Mouse (Mus musculus) liver, embryonic 14.5 days (tissue): Measurements from ENCODE around the gene Fam222b. TPM values are rescaled to one million over a fixed set of nuclear protein-coding genes. Genes with fewer than 3 reads are reported as not detected.
A peak's percentile ranks its signal among the peaks of the same experiment; 100 is the strongest.

Experiments used
- ATAC-seq: fragments of 200-750 bp; cut with Nextera tagmentation; 2 replicates; pipeline ENCODE4 v1.8.0; 2017; ENCODE audit warnings: moderate number of reproducible peaks, mild to moderate bottlenecking, moderate library complexity; ENCODE audit not compliant: insufficient read depth
- DNase-seq, 3 experiments: peaks; one replicate each; pipeline ENCODE4 v3.0.0-alpha.2; 2012 to 2013; ENCODE audit warnings: low read depth in 3 of 3, low spot score in 3 of 3
- H3K27ac ChIP-seq: fragments of 300-500 bp; sonication (generic); 2 replicates; pipeline ENCODE4 v1.5.1; 2014; ENCODE audit warnings: moderate library complexity, mild to moderate bottlenecking, control low read depth, inconsistent platforms
- H3K27me3 ChIP-seq: fragments of 300-500 bp; sonication (generic); 2 replicates; pipeline ENCODE4 v1.6.1; 2014; ENCODE audit warnings: mild to moderate bottlenecking, low read length, moderate library complexity; ENCODE audit not compliant: control insufficient read depth, insufficient read depth
- H3K36me3 ChIP-seq: fragments of 300-500 bp; sonication (generic); replicated peaks from 2 replicates; pipeline ENCODE4 v1.6.1; 2014; ENCODE audit warnings: low read depth; ENCODE audit not compliant: control insufficient read depth, insufficient read depth
- H3K4me1 ChIP-seq, 2 experiments: fragments of 200-500 bp in 1 of 2; fragments of 300-500 bp in 1 of 2; sonication (generic) in 1 of 2; replicated peaks; 2 replicates each; pipeline ENCODE4 v1.6.1; 2012 to 2014; ENCODE audit warnings: antibody characterized with exemption in 1 of 2, inconsistent platforms in 1 of 2, low read length in 1 of 2; ENCODE audit not compliant: control insufficient read depth in 2 of 2, insufficient read depth in 2 of 2
- H3K4me2 ChIP-seq: fragments of 300-500 bp; sonication (generic); 2 replicates; pipeline ENCODE4 v1.6.1; 2014; ENCODE audit warnings: low read depth, mild to moderate bottlenecking, control low read depth, moderate library complexity
- H3K4me3 ChIP-seq, 2 experiments: fragments of 200-500 bp in 1 of 2; fragments of 300-500 bp in 1 of 2; sonication (generic) in 1 of 2; 2 replicates each; pipeline ENCODE4 v1.5.1; 2012 to 2014; ENCODE audit warnings: low read depth in 2 of 2, low read length in 2 of 2, mild to moderate bottlenecking in 2 of 2, control low read depth in 1 of 2, inconsistent platforms in 1 of 2, moderate library complexity in 1 of 2; ENCODE audit not compliant: insufficient read depth in 1 of 2
- H3K9ac ChIP-seq: fragments of 300-500 bp; sonication (generic); replicated peaks from 2 replicates; pipeline ENCODE4 v1.6.1; 2014; ENCODE audit warnings: mild to moderate bottlenecking, control low read depth, moderate library complexity
- H3K9me3 ChIP-seq: fragments of 300-500 bp; sonication (generic); 2 replicates; pipeline ENCODE4 v1.6.1; 2016; ENCODE audit warnings: low read length, mixed read lengths; ENCODE audit not compliant: control insufficient read depth
- CTCF ChIP-seq: IDR thresholded peaks from 2 replicates; pipeline ENCODE4 v1.5.1; 2016; ENCODE audit warnings: antibody characterized with exemption, low read depth, control low read depth
- EP300 ChIP-seq: IDR thresholded peaks from 2 replicates; pipeline ENCODE4 v1.6.1; 2016; ENCODE audit warnings: antibody characterized with exemption, low read depth
- WGBS: fragments of 180-500 bp; shearing (Covaris S2); extraction: QIAGEN DNeasy Blood & Tissue Kit; methylation state at CpG from one replicate; pipeline ENCODE4 v1.1.7; 2014; ENCODE audit not compliant: insufficient replicate concordance; 5-methylcytosine and 5-hydroxymethylcytosine counted together
- polyA plus RNA-seq, 2 experiments: library from polyadenylated mRNA; depleted of rRNA in 1 of 2; stranded (reverse) in 1 of 2; unstranded in 1 of 2; fragments of >200 nt; fragmentation: Nextera tagmentation in 1 of 2; extraction: Ambion mirVana in 1 of 2; gene quantifications; 2 replicates each; pipeline versions ENCODE4 v1.2.1 to v1.2.3; 2012 to 2014

The Fam222b gene
- polyA plus RNA-seq, 2 experiments, result 2.5 to 3.8 TPM

GRCm38 (mm10) chr11:78151161-78151560 is 56.7 kb downstream of the Fam222b start:
- H3K9me3 ChIP-seq, result no peaks in the 10 kb centered on the region
- ATAC-seq (0 out of 2 replicates have a peak, but pooled peaks have one; percentile 42), DNase-seq (no peak)
- H3K4me2 ChIP-seq, result no peak overlapping the region
- TF ChIP-seq EP300 (no peak), CTCF (peak; percentile 81)
- H3K27me3 ChIP-seq, result no peaks in the 10 kb centered on the region
- H3K27ac ChIP-seq, result no peak overlapping the region
- no peaks in the 10 kb centered on the region for H3K4me1 ChIP-seq
- H3K4me3 ChIP-seq, result no peak overlapping the region
- 9% methylated on average over 1 of the region's 1 CpGs for WGBS
- no peak overlapping the region for H3K9ac ChIP-seq
- peaks cover 2% of the 10 kb centered on the region for H3K36me3 ChIP-seq

- DNase-seq (no peak), ATAC-seq (no peak)
- Histone ChIP-seq H3K9me3 (no peaks in the 10 kb centered on the region), H3K4me2 (no peak overlapping the region), H3K36me3 (peaks cover 2% of the 10 kb centered on the region), H3K27me3 (no peaks in the 10 kb centered on the region), H3K9ac (no peak overlapping the region), H3K4me3 (no peak overlapping the region), H3K27ac (no peak overlapping the region), H3K4me1 (no peaks in the 10 kb centered on the region)
- WGBS, result 84% methylated on average over 9 of the region's 9 CpGs
- no peak for TF ChIP-seq EP300
- TF ChIP-seq CTCF, result no peak
These were observed 58.1 kb downstream of the Fam222b start for GRCm38 (mm10) chr11:78152299-78153231.

- no peak overlapping the region for H3K27ac ChIP-seq
- H3K27me3 ChIP-seq, result no peaks in the 10 kb centered on the region
- DNase-seq (no peak), ATAC-seq (0 out of 2 replicates have a peak, but pooled peaks have one; percentile 12)
- no peak for TF ChIP-seq CTCF
- TF ChIP-seq EP300, result no peak
- no peaks in the 10 kb centered on the region for H3K9me3 ChIP-seq
- WGBS, result 87% methylated on average over 13 of the region's 13 CpGs
- no peak overlapping the region for H3K9ac ChIP-seq
- no peak overlapping the region for H3K4me2 ChIP-seq
- H3K4me3 ChIP-seq, result no peak overlapping the region
- H3K4me1 ChIP-seq, result no peaks in the 10 kb centered on the region
- peaks cover 13% of the 10 kb centered on the region for H3K36me3 ChIP-seq
These were observed 59.3 kb downstream of the Fam222b start for GRCm38 (mm10) chr11:78153778-78154177.

GRCm38 (mm10) chr11:78155674-78156073 is 61.2 kb downstream of the Fam222b start:
- Histone ChIP-seq H3K4me3 (no peak overlapping the region), H3K4me1 (no peaks in the 10 kb centered on the region), H3K4me2 (no peak overlapping the region), H3K9me3 (no peaks in the 10 kb centered on the region), H3K36me3 (peaks cover 27% of the 10 kb centered on the region), H3K9ac (no peak overlapping the region), H3K27ac (no peak overlapping the region), H3K27me3 (no peaks in the 10 kb centered on the region)
- ATAC-seq, result no peak
- TF ChIP-seq CTCF (no peak), EP300 (no peak)
- WGBS, result 77% methylated on average over 5 of the region's 5 CpGs
- DNase-seq, result no peak

- Histone ChIP-seq H3K4me3 (no peak overlapping the region), H3K9ac (no peak overlapping the region), H3K27ac (no peak overlapping the region), H3K4me2 (no peak overlapping the region), H3K36me3 (peaks cover 31% of the 10 kb centered on the region), H3K9me3 (no peaks in the 10 kb centered on the region), H3K4me1 (no peaks in the 10 kb centered on the region), H3K27me3 (no peaks in the 10 kb centered on the region)
- ATAC-seq (no peak), DNase-seq (no peak)
- WGBS, result 82% methylated on average over 6 of the region's 6 CpGs
- no peak for TF ChIP-seq CTCF
- TF ChIP-seq EP300, result no peak
These were observed 61.8 kb downstream of the Fam222b start for GRCm38 (mm10) chr11:78156156-78156699.
